Mouse (Mus musculus) heart, postnatal 25 days (tissue): ENCODE measurements at regions not wholly inside any gene's neighbourhood (a gene's known extent, or its start where the extent isn't known, plus 50 kb on each side); places are given as distances from the start of the nearest gene placed in this dataset.
A peak's percentile ranks its signal among the peaks of the same experiment; 100 is the strongest.

ENCODE experiments used
- DNase-seq: peaks from one replicate; pipeline ENCODE4 v3.0.0; 2022; ENCODE audit warnings: low spot score
- intact Hi-C: fragments of 180-260 bp; cut with DNase I; formaldehyde crosslinking; loops from one replicate; pipeline ENCODE4 v1.15.1; 2025

DNA sequence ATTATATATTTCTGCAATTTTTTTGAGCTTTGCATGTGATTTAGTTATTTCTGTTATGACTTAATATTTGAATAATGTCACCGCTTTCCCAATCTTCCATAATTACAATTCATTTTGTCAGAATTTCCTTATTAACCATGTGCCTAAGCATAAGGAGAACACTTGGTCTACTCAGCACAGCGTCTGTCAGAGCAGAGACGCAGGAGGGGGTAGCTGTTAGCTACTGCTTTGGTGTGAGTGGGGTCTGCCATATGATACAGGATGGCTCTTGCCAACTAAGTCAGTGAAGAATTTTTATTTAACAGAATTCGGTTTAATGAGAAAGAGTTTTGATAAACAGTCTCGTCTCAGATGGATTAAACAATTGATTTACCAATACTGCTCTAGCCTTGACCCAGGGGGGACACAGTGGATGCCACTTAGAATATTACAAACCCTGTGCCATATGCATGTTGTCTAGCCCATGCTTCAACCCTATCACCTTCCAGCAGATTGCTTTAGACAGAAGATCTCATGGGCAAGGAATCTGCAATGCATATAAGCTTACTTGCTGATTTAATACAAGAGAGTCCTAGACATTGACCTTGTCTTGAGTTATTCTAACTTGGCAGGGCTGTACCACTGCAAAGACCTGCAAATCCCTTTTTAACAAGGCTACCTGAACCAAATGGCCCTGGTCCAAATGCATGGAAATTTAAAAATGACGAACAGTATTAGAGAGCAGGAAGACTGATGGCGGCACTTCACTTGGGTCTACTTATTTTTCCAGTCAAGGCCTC lies 434.9 kb downstream of the Rnf144b start:
- intact Hi-C loops, result no loop called here
- no peak for DNase-seq

DNA sequence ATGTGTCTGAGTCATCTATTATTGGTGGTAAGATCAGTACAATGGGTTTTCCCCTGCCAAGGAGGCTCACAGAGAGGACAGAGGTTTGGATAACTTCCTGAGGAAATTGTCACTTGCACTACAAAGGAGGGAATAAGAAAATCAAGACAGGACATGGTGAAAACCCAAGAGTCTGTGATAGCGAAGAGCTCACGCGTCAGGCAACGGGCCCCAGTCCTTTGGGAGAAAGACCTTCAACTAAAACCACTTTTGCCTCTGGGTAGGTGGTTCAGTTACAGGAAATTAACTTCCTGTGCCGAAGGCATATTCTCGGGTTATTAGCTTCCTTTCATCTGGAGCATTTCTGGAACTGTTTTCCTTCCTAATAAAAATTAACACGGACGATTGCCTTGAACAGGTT lies 440.4 kb downstream of the Rnf144b start:
- intact Hi-C loops, result no loop called here

DNA sequence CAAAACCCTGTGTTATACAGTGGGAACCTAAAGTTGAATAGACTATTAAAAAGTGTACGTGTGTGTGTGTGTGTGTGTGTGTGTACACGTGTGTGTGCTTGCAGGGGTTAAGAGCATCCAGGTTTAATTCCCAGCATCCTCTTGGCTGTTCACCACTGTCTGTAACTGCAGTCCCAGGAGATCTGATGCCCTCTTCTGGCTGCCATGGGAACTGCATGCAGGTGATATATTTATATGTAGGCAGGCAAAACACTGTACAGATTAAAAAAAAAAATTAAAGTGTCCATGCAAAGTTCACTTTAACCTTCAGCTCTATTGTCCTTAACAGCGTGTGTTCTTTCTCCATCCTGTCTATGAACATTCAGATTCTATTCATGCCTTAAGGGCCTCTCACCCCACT lies 454.1 kb downstream of the Rnf144b start:
- intact Hi-C loops, result loop anchor here (5.0 kb wide), 1 partner anchor 129 kb away; no protein-coding TSS in a partner anchor
- DNase-seq, result no peak

More for the DNA sequence above, 440.4 kb downstream of the Rnf144b start:
- no peak for DNase-seq

GRCm38 (mm10) chr13:47580144-47580543 lies 457.7 kb downstream of the Rnf144b start:
- no peak for DNase-seq
- intact Hi-C loops, result no loop called here

DNA sequence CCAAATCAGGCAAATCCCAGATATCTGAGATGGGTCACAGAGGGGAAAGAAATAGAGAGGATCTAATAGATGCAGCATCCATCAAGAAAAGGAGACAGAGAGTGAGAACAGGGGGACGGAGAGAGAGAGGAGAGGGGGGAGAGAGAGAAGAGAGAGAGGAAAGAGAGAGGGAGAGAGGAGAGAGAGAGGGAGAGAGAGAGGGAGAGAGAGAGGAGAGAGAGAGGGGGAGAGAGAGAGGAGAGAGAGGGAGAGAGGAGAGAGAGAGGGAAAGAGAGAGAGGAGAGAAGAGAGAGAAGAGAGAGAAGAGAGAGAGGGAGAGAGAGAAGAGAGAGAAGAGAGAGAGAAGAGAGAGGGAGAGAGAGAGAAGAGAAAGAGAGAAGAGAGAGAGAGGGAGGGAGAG lies 462.7 kb downstream of the Rnf144b start:
- DNase-seq, result no peak
- intact Hi-C loops, result no loop called here

- no peak for DNase-seq
- intact Hi-C loops, result no loop called here
Measured at GRCm38 (mm10) chr13:47602646-47603045, 480.2 kb downstream of the Rnf144b start.

DNA sequence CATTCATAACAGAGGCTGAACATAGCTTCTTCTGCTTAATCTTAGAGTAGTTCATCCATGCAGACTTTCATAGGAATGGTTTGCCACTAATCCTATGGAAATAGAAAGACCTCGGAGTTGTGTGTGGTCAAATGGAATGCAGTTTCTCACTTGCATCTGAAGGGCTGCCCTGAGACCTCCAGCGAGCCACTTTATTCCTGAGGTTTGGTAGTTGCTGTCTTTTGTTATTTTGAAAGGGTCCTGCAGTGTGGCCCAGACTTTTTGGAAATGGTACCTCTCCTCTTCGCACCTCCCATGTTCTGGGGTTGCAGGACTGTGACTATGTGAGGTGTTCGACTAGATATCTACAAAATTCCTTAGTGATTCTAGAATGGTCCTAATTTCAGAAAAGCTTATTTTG lies 489.0 kb downstream of the Rnf144b start:
- no peak for DNase-seq
- intact Hi-C loops, result no loop called here

- DNase-seq, result no peak
- intact Hi-C loops, result no loop called here
Measured at GRCm38 (mm10) chr13:47636511-47637103, 514.2 kb downstream of the Rnf144b start.

DNA sequence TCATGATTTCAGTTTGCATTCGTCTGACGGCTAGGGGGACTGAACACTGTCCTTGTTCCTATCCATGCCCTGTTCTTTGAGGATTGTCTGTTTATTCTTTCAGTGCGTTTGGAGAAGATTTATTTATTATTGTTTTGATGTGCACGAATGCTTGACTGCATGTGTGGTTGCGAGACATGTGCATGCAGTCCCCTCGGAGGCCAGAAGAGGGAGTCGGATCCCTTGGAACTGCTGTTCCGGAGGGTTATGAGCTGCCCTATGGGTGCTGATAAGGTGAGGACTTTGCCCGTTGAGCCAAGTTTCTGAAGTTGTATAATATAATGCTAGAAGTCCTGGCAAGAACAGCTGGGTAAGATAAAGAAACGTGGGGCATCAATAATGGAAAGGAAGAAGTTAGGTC lies 519.9 kb downstream of the Rnf144b start:
- intact Hi-C loops, result no loop called here
- no peak for DNase-seq

GRCm38 (mm10) chr13:47645081-47645480 lies 522.6 kb downstream of the Rnf144b start:
- no peak for DNase-seq
- intact Hi-C loops, result no loop called here

DNA sequence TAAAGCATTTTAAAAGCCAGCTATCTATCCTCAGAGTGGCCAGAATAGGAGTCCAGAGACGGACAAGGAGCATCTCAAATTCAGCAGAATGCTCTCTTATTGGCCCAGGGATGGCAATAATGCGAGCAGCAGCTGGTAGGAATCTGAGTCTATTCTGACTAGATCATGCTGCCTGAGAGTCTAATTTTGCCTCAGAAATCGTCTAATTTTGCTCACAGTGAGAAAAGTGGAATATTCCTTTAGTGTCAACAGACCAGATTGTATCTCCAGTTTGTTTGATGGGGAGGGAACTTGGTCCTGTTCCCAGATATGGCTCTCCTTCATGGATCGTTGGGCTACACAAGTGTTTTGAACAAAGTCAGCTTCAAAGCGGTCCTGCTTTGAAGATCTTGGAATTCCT lies 525.2 kb downstream of the Rnf144b start:
- no peak for DNase-seq
- intact Hi-C loops, result no loop called here

GRCm38 (mm10) chr13:47650093-47650492 lies 527.6 kb downstream of the Rnf144b start:
- DNase-seq, result no peak
- intact Hi-C loops, result no loop called here

GRCm38 (mm10) chr13:47666470-47666869 lies 544.0 kb downstream of the Rnf144b start:
- intact Hi-C loops, result loop anchor here (5.0 kb wide), 1 partner anchor 796 kb away; no protein-coding TSS in a partner anchor
- no peak for DNase-seq

GRCm38 (mm10) chr13:47666956-47667701 lies 544.7 kb downstream of the Rnf144b start:
- intact Hi-C loops, result loop anchor here (1.0 to 5.0 kb wide), 2 partner anchors 606 to 795 kb away; no protein-coding TSS in a partner anchor
- peak; percentile 66 for DNase-seq

DNA sequence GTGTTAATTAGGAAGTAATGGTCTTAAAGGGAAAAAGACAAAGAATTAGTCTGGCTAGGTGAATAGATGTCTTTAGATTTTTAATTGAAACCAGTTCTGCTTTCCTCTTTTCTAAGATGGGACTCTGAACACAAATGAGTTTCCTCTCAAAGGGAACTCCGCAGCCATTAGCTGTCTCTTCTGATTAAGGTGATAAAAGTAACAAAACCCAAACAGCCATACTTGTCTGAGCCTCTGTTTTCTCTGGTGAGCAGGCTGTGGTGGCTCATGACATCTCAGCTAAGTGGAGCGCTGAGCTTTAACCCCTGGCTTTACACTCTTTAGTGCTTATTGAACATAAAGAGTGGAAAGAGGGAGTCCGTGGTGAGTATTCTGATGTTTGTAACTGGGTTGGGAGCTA lies 565.7 kb downstream of the Rnf144b start:
- intact Hi-C loops, result no loop called here
- no peak for DNase-seq

- DNase-seq, result no peak
- intact Hi-C loops, result no loop called here
Measured at GRCm38 (mm10) chr13:47693815-47694214, 567.2 kb upstream of the Id4 start.

DNA sequence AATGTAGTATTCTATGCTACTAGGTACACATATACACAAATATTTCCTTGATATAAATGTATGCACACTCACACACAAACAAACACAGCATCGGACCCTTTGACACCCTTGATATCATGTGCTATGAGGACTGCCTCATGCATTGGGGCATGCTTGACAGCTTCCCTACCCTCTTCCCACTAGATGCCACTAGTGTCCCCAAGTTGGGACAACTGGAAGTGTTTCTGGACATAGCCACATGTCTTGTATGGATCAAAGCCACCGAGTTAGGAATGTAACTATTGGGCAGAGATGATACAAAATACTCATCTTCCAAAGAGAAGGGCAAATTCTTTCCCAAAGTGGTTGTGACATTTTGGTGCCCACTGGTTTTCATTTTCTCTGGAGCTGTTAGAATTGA lies 565.2 kb upstream of the Id4 start:
- no peak for DNase-seq
- intact Hi-C loops, result no loop called here

DNA sequence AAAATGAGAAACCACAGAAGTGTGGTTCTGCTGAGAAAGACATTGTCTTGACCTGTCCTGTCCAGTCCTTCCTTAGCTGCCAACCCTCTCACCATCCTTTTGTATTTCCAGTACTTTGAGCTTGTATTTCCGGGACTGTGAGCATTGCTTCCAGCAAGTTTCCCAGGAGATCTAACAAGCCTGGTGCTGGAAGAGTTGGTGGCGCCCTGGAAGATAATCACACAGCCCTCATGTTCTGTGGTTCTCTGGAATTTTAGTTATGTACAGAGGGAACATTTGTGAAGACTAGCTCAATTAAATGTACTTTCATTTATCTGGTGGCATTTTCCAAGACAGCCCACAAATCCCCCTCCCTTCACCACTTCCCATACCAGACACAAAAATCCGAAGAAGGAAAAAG lies 560.5 kb upstream of the Id4 start:
- intact Hi-C loops, result no loop called here
- no peak for DNase-seq

- DNase-seq, result no peak
- intact Hi-C loops, result no loop called here
Measured at GRCm38 (mm10) chr13:47707961-47708609, 552.9 kb upstream of the Id4 start.

DNA sequence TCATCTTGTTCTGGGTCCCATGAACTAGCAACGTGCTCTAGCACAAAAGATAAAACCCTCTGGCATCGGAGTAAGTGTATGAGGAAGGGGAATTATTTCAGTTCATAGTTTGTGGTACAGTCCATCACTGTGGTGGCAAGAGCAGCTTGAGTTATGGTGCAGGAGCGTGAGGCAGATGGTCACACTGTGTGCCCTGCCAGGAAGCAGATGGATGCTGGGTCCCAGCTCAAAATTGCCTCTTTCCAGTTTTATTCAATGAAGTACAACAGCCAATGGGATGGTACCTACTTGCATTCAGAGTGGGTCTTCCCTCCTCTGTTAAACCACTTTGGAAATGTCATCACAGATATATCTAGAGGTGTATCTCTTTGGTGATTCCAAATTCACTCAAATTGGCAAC lies 551.7 kb upstream of the Id4 start:
- intact Hi-C loops, result no loop called here
- no peak for DNase-seq
